Comparison of ENCODE assay signal across 22 mouse cellular contexts in genomic region chr15:51254143-51254542, GRCm38 (mm10).
DNase-seq lines count a peak whose midpoint lies in the region; ATAC-seq and TF ChIP-seq lines count a peak whose summit lies in the region.
"Had no signal": no experiment of that assay in that cellular context is flagged by ENCODE, and none has a peak within 500 bp of the region (broad histone marks: within the 10 kb centered on the region; RNA-seq: fewer than 3 reads in every experiment).

No protein-coding gene starts in this region.

- peak; percentile 41 for ATAC-seq in granulocyte monocyte progenitor cell, adult 5-6 weeks (replicated peaks; ENCODE audit: poor library complexity, severe bottlenecking)
- ATAC-seq: forebrain, embryonic 13.5 days; forebrain, embryonic 15.5 days; forebrain, postnatal 0 days had no signal

- H3K27me3 ChIP-seq in cerebellum, adult 2 months (ENCODE audit: control insufficient read depth, insufficient read depth, low read length) = no peaks in the 10 kb centered on the region
- no peaks in the 10 kb centered on the region for H3K27me3 ChIP-seq in limb, embryonic 10.5 days (ENCODE audit: low read depth, poor library complexity, severe bottlenecking)
- H3K27me3 ChIP-seq: embryonic facial prominence, embryonic 13.5 days; embryonic facial prominence, embryonic 15.5 days; forebrain, embryonic 13.5 days; forebrain, embryonic 15.5 days had no signal

- H3K4me3 ChIP-seq in cerebellum, adult 2 months (replicated peaks; ENCODE audit: insufficient read depth, low read depth, low read length) = no peak overlapping the region
- no peak overlapping the region for H3K4me3 ChIP-seq in limb, embryonic 10.5 days
- H3K4me3 ChIP-seq: embryonic facial prominence, embryonic 13.5 days; embryonic facial prominence, embryonic 15.5 days; erythroblast, embryonic 14.5 days; forebrain, embryonic 13.5 days; forebrain, embryonic 15.5 days had no signal

- no peak for TF ChIP-seq POLR2A in cerebellum, adult 2 months (IDR thresholded peaks at IDR 0.05; ENCODE audit: borderline replicate concordance, insufficient read depth, low read length)

- no peaks in the 10 kb centered on the region for H3K36me3 ChIP-seq in limb, embryonic 10.5 days
- H3K36me3 ChIP-seq: embryonic facial prominence, embryonic 13.5 days; embryonic facial prominence, embryonic 15.5 days; forebrain, embryonic 15.5 days had no signal

- WGBS in cerebellum, adult 2 months = 98% methylated on average over 1 of the region's 1 CpGs
- WGBS in limb, embryonic 10.5 days = 93% methylated on average over 1 of the region's 1 CpGs

- DNase-seq in adrenal gland, adult 2 months = peak; percentile 16
- DNase-seq in adrenal gland, adult 18-20 months (ENCODE audit: low spot score in 2 of 2) = no peak
- peak; percentile 16 for DNase-seq in 416B (ENCODE audit: low read depth)
- peak; percentile 46 for DNase-seq in fat pad, adult 2 months (ENCODE audit: extremely low read depth, low read depth, low spot score)
- DNase-seq in cerebellum, adult 2 months = no peak
- DNase-seq in limb, embryonic 10.5 days (ENCODE audit: low spot score) = no peak
- no peak for DNase-seq in kidney, postnatal 25 days
- DNase-seq: adrenal gland, adult 8-10 months; adrenal gland, postnatal 14 days; cerebellum, adult 11-12 months; cerebellum, adult 8-10 months; cerebellum, adult 9-11 months; cerebellum, postnatal 14 days; cerebellum, postnatal 36 days; embryo, embryonic 11 days; forebrain, postnatal 0 days had no signal

- H3K9me3 ChIP-seq in limb, embryonic 10.5 days (replicated peaks) = no peaks in the 10 kb centered on the region
- H3K9me3 ChIP-seq: embryonic facial prominence, embryonic 13.5 days; embryonic facial prominence, embryonic 15.5 days; forebrain, embryonic 13.5 days; forebrain, embryonic 15.5 days had no signal

- H3K27ac ChIP-seq in cerebellum, adult 2 months (ENCODE audit: insufficient read depth, low read length) = no peak overlapping the region
- H3K27ac ChIP-seq in limb, embryonic 10.5 days = no peak overlapping the region
- H3K27ac ChIP-seq: embryonic facial prominence, embryonic 13.5 days; embryonic facial prominence, embryonic 15.5 days; forebrain, embryonic 13.5 days; forebrain, embryonic 15.5 days had no signal

- TF ChIP-seq CTCF in cerebellum, adult 2 months (IDR thresholded peaks at IDR 0.05; ENCODE audit: borderline replicate concordance, insufficient read depth, low read depth, low read length) = no peak

- no peaks in the 10 kb centered on the region for H3K4me1 ChIP-seq in cerebellum, adult 2 months (ENCODE audit: control insufficient read depth, insufficient read depth, low read length)
- H3K4me1 ChIP-seq in limb, embryonic 10.5 days = no peaks in the 10 kb centered on the region
- H3K4me1 ChIP-seq: embryonic facial prominence, embryonic 13.5 days; embryonic facial prominence, embryonic 15.5 days; forebrain, embryonic 13.5 days; forebrain, embryonic 15.5 days had no signal

Comparison
In these comparisons a context has a peak if more than half of its experiments do, and no peak if none do; other contexts are left out.
1. DNase-seq: peak in adrenal gland, adult 2 months (single experiment), 416B (single experiment) and fat pad, adult 2 months (single experiment); none in adrenal gland, adult 18-20 months (0 of 2), cerebellum, adult 2 months (0 of 2), limb, embryonic 10.5 days (single experiment) and kidney, postnatal 25 days (0 of 2).